Mouse (Mus musculus) limb, embryonic 14.5 days (tissue): ENCODE measurements at regions not wholly inside any gene's neighbourhood (a gene's known extent, or its start where the extent isn't known, plus 50 kb on each side); places are given as distances from the start of the nearest gene placed in this dataset.

Source experiments
- ATAC-seq: fragments of 200-750 bp; cut with Nextera tagmentation; 2 replicates; pipeline ENCODE4 v1.8.0; 2017; ENCODE audit warnings: low read depth, moderate number of reproducible peaks, moderate TSS enrichment; ENCODE audit not compliant: low FRiP score
- DNase-seq: peaks from one replicate; pipeline ENCODE4 v3.0.0-alpha.2; 2015; ENCODE audit warnings: low spot score
- H3K27ac ChIP-seq: fragments of 300-500 bp; sonication (generic); replicated peaks from 2 replicates; pipeline ENCODE4 v1.5.1; 2014; ENCODE audit warnings: low read depth, mild to moderate bottlenecking, low read length, moderate library complexity, mixed read lengths
- H3K27me3 ChIP-seq: fragments of 300-500 bp; sonication (generic); 2 replicates; pipeline ENCODE4 v1.6.1; 2014; ENCODE audit warnings: low read length, mixed read lengths; ENCODE audit not compliant: control insufficient read depth, insufficient read depth
- H3K36me3 ChIP-seq: fragments of 300-500 bp; sonication (generic); 2 replicates; pipeline ENCODE4 v1.6.1; 2014; ENCODE audit warnings: mild to moderate bottlenecking, low read length, moderate library complexity, mixed read lengths; ENCODE audit not compliant: control insufficient read depth, insufficient read depth
- H3K4me1 ChIP-seq: fragments of 300-500 bp; sonication (generic); 2 replicates; pipeline ENCODE4 v1.6.1; 2014; ENCODE audit warnings: antibody characterized with exemption, low read length, mixed read lengths; ENCODE audit not compliant: control insufficient read depth, insufficient read depth
- H3K4me2 ChIP-seq: fragments of 300-500 bp; sonication (generic); replicated peaks from 2 replicates; pipeline ENCODE4 v1.6.1; 2014; ENCODE audit warnings: low read depth, mild to moderate bottlenecking, low read length, moderate library complexity; ENCODE audit not compliant: severe bottlenecking
- H3K4me3 ChIP-seq: fragments of 300-500 bp; sonication (generic); replicated peaks from 2 replicates; pipeline ENCODE4 v1.5.1; 2014; ENCODE audit warnings: low read length
- H3K9ac ChIP-seq: fragments of 300-500 bp; sonication (generic); 2 replicates; pipeline ENCODE4 v1.6.1; 2014; ENCODE audit warnings: mild to moderate bottlenecking, low read depth, low read length, moderate library complexity; ENCODE audit not compliant: severe bottlenecking
- H3K9me3 ChIP-seq: fragments of 300-500 bp; sonication (generic); 2 replicates; pipeline ENCODE4 v1.6.1; 2016; ENCODE audit warnings: low read length; ENCODE audit not compliant: control insufficient read depth
- POLR2A ChIP-seq: fragments of 200-500 bp; IDR thresholded peaks from 2 replicates; pipeline ENCODE4 v1.8.0; 2012; ENCODE audit warnings: inconsistent platforms, mild to moderate bottlenecking, moderate library complexity, borderline replicate concordance; ENCODE audit not compliant: insufficient read depth, insufficient read length; ENCODE audit errors: extremely low read depth
- WGBS: fragments of 180-500 bp; shearing (Covaris S2); extraction: QIAGEN DNeasy Blood & Tissue Kit; methylation state at CpG from one replicate; pipeline ENCODE4 v1.1.7; 2014; 5-methylcytosine and 5-hydroxymethylcytosine counted together

GRCm38 (mm10) chr8:117962666-117963065, 160.9 kb upstream of the Mphosph6 start:
- Histone ChIP-seq H3K27ac (no peak overlapping the region), H3K36me3 (no peaks in the 10 kb centered on the region), H3K9me3 (no peaks in the 10 kb centered on the region), H3K27me3 (no peaks in the 10 kb centered on the region), H3K4me3 (no peak overlapping the region), H3K9ac (no peak overlapping the region), H3K4me1 (no peaks in the 10 kb centered on the region), H3K4me2 (no peak overlapping the region)
- DNase-seq: no peak
- no peak for TF ChIP-seq POLR2A
- ATAC-seq: no peak
- WGBS: 80% methylated on average over 8 of the region's 8 CpGs

- H3K4me1 ChIP-seq: no peaks in the 10 kb centered on the region
- no peak overlapping the region for H3K27ac ChIP-seq
- H3K36me3 ChIP-seq: no peaks in the 10 kb centered on the region
- 60% methylated on average over 8 of the region's 8 CpGs for WGBS
- no peak for TF ChIP-seq POLR2A
- H3K9me3 ChIP-seq: no peaks in the 10 kb centered on the region
- no peak overlapping the region for H3K9ac ChIP-seq
- ATAC-seq: no peak
- no peak for DNase-seq
- H3K27me3 ChIP-seq: no peaks in the 10 kb centered on the region
- no peak overlapping the region for H3K4me2 ChIP-seq
- H3K4me3 ChIP-seq: no peak overlapping the region
These were observed 157.8 kb upstream of the Mphosph6 start for GRCm38 (mm10) chr8:117959501-117959900.

- 42% methylated on average over 3 of the region's 3 CpGs for WGBS
- ATAC-seq: no peak
These were observed 157.2 kb upstream of the Mphosph6 start for GRCm38 (mm10) chr8:117958914-117959313.

GRCm38 (mm10) chr8:117951656-117952055, 149.9 kb upstream of the Mphosph6 start:
- H3K27me3 ChIP-seq: no peaks in the 10 kb centered on the region
- ATAC-seq: no peak
- DNase-seq: no peak
- H3K9me3 ChIP-seq: no peaks in the 10 kb centered on the region
- H3K9ac ChIP-seq: no peak overlapping the region
- H3K36me3 ChIP-seq: no peaks in the 10 kb centered on the region
- H3K4me1 ChIP-seq: no peaks in the 10 kb centered on the region
- H3K4me3 ChIP-seq: no peak overlapping the region
- no peak for TF ChIP-seq POLR2A
- no peak overlapping the region for H3K27ac ChIP-seq
- no peak overlapping the region for H3K4me2 ChIP-seq
- 18% methylated on average over 5 of the region's 5 CpGs for WGBS

More at GRCm38 (mm10) chr8:117958914-117959313, 157.2 kb upstream of the Mphosph6 start:
- no peak for TF ChIP-seq POLR2A
- Histone ChIP-seq H3K4me3 (no peak overlapping the region), H3K4me2 (no peak overlapping the region), H3K27ac (no peak overlapping the region), H3K4me1 (no peaks in the 10 kb centered on the region), H3K9me3 (no peaks in the 10 kb centered on the region), H3K36me3 (no peaks in the 10 kb centered on the region), H3K27me3 (no peaks in the 10 kb centered on the region), H3K9ac (no peak overlapping the region)
- no peak for DNase-seq

GRCm38 (mm10) chr8:117946540-117946939, 144.8 kb upstream of the Mphosph6 start:
- H3K4me3 ChIP-seq: no peak overlapping the region
- no peaks in the 10 kb centered on the region for H3K4me1 ChIP-seq
- no peaks in the 10 kb centered on the region for H3K36me3 ChIP-seq
- 78% methylated on average over 3 of the region's 3 CpGs for WGBS
- ATAC-seq (no peak), DNase-seq (no peak)
- H3K27ac ChIP-seq: no peak overlapping the region
- H3K27me3 ChIP-seq: no peaks in the 10 kb centered on the region
- no peaks in the 10 kb centered on the region for H3K9me3 ChIP-seq
- H3K9ac ChIP-seq: no peak overlapping the region
- TF ChIP-seq POLR2A: no peak
- no peak overlapping the region for H3K4me2 ChIP-seq

GRCm38 (mm10) chr8:117934566-117935094, 132.9 kb upstream of the Mphosph6 start:
- Histone ChIP-seq H3K9me3 (no peaks in the 10 kb centered on the region), H3K36me3 (no peaks in the 10 kb centered on the region), H3K27me3 (no peaks in the 10 kb centered on the region), H3K4me1 (no peaks in the 10 kb centered on the region), H3K27ac (no peak overlapping the region), H3K4me3 (no peak overlapping the region), H3K4me2 (no peak overlapping the region), H3K9ac (no peak overlapping the region)
- TF ChIP-seq POLR2A: no peak
- no peak for DNase-seq
- no peak for ATAC-seq
- WGBS: 95% methylated on average over 16 of the region's 16 CpGs
